Mouse (Mus musculus) cerebellum, postnatal 4 days (tissue): ENCODE results near the gene Cab39.
A peak's percentile ranks its signal among the peaks of the same experiment; 100 is the strongest.

ENCODE experiments used
- DNase-seq, 2 experiments: peaks; one replicate each; pipeline ENCODE4 v3.0.0; 2022; ENCODE audit warnings: low spot score in 2 of 2, mixed read lengths in 1 of 2

Cab39 gene

GRCm38 (mm10) chr1:85793208-85794105, at the start of gene Cab39:
Gene Cab39 (plus strand): TSS chr1:85793441.
- DNase-seq = peak; percentile 77 to 89

GRCm38 (mm10) chr1:85744539-85744938, 48.7 kb upstream of the Cab39 start:
- no peak for DNase-seq

GRCm38 (mm10) chr1:85746511-85746910, 46.7 kb upstream of the Cab39 start:
- DNase-seq = no peak

- no peak for DNase-seq
Observed at GRCm38 (mm10) chr1:85749829-85750228, 43.4 kb upstream of the Cab39 start.

- DNase-seq = no peak
Observed at GRCm38 (mm10) chr1:85750650-85751049, 42.6 kb upstream of the Cab39 start.

- DNase-seq = no peak
Observed at GRCm38 (mm10) chr1:85751494-85751893, 41.7 kb upstream of the Cab39 start.

- DNase-seq = no peak
Observed at GRCm38 (mm10) chr1:85751932-85752680, 41.1 kb upstream of the Cab39 start.

GRCm38 (mm10) chr1:85757531-85758230, 35.6 kb upstream of the Cab39 start:
- DNase-seq = no peak

- DNase-seq = no peak
Observed at GRCm38 (mm10) chr1:85758231-85758968, 34.8 kb upstream of the Cab39 start.

- DNase-seq = no peak
Observed at GRCm38 (mm10) chr1:85758969-85759293, 34.3 kb upstream of the Cab39 start.

GRCm38 (mm10) chr1:85761665-85762064, 31.6 kb upstream of the Cab39 start:
- no peak for DNase-seq

GRCm38 (mm10) chr1:85763386-85763785, 29.9 kb upstream of the Cab39 start:
- no peak for DNase-seq

- DNase-seq = no peak
Observed at GRCm38 (mm10) chr1:85764291-85764690, 28.9 kb upstream of the Cab39 start.

GRCm38 (mm10) chr1:85766120-85766519, 27.1 kb upstream of the Cab39 start:
- DNase-seq = no peak

- no peak for DNase-seq
Observed at GRCm38 (mm10) chr1:85767754-85768153, 25.5 kb upstream of the Cab39 start.

- no peak for DNase-seq
Observed at GRCm38 (mm10) chr1:85771976-85772375, 21.3 kb upstream of the Cab39 start.

- peak in 1 of 2 experiments; percentile 45 for DNase-seq
Observed at GRCm38 (mm10) chr1:85775136-85775535, 18.1 kb upstream of the Cab39 start.

GRCm38 (mm10) chr1:85776154-85776553, 17.1 kb upstream of the Cab39 start:
- no peak for DNase-seq

- DNase-seq = no peak
Observed at GRCm38 (mm10) chr1:85778436-85778835, 14.8 kb upstream of the Cab39 start, which contains the start of gene A630001G21Rik. Gene A630001G21Rik (minus strand): TSS chr1:85778643.

- no peak for DNase-seq
Observed at GRCm38 (mm10) chr1:85779012-85779411, 14.2 kb upstream of the Cab39 start.

GRCm38 (mm10) chr1:85779428-85780180, 13.6 kb upstream of the Cab39 start:
- DNase-seq = no peak
